Mouse (Mus musculus): ENCODE measurements around the gene Krtap1-3.
A peak's percentile ranks its signal among the peaks of the same experiment; 100 is the strongest.
"Not testable (repeated sequence)": the region's sequence is repeated elsewhere in the genome, so short reads cannot be mapped to it uniquely, and the experiment has no call there.

Krtap1-3 gene

GRCm38 (mm10) chr11:99590981-99591380 lies at the start of gene Krtap1-3:
TSS of gene Krtap1-3 (minus strand) at chr11:99591339.
- DNase-seq (ENCODE audit: low spot score): no peak

- DNase-seq (ENCODE audit: low spot score): no peak
Measured at GRCm38 (mm10) chr11:99640926-99641325, 49.8 kb upstream of the Krtap1-3 start.

- no peak for DNase-seq (ENCODE audit: low spot score)
Measured at GRCm38 (mm10) chr11:99637086-99637485, 45.9 kb upstream of the Krtap1-3 start.

GRCm38 (mm10) chr11:99634653-99635134 lies 43.6 kb upstream of the Krtap1-3 start, which contains the start of gene Krtap4-2:
TSS of gene Krtap4-2 (minus strand) at chr11:99635084.
- DNase-seq (ENCODE audit: low spot score): no peak

GRCm38 (mm10) chr11:99633293-99633692 lies 42.2 kb upstream of the Krtap1-3 start:
- DNase-seq (ENCODE audit: low spot score): no peak

GRCm38 (mm10) chr11:99630890-99631289 lies 39.8 kb upstream of the Krtap1-3 start:
- DNase-seq (ENCODE audit: low spot score): no peak

GRCm38 (mm10) chr11:99628138-99628537 lies 37.0 kb upstream of the Krtap1-3 start, which contains the start of gene Krtap4-1:
TSS of gene Krtap4-1 (minus strand) at chr11:99628238.
- no peak for DNase-seq (ENCODE audit: low spot score)

GRCm38 (mm10) chr11:99620335-99620734 lies 29.2 kb upstream of the Krtap1-3 start, which contains the start of gene Gm11562:
TSS of gene Gm11562 (minus strand) at chr11:99620435.
- DNase-seq (ENCODE audit: low spot score): no peak

GRCm38 (mm10) chr11:99614796-99615363 lies 23.7 kb upstream of the Krtap1-3 start, which contains the start of gene Krtap2-4:
TSS of gene Krtap2-4 (minus strand) at chr11:99614846.
- DNase-seq (ENCODE audit: low spot score): no peak

- DNase-seq (ENCODE audit: low spot score): not testable (repeated sequence)
Measured at GRCm38 (mm10) chr11:99610089-99610488, 18.9 kb upstream of the Krtap1-3 start, which contains the start of gene Gm11937. TSS of gene Gm11937 (minus strand) at chr11:99610189.

GRCm38 (mm10) chr11:99609126-99609525 lies 18.0 kb upstream of the Krtap1-3 start:
- DNase-seq (ENCODE audit: low spot score): no peak

- DNase-seq (ENCODE audit: low spot score): not testable (repeated sequence)
Measured at GRCm38 (mm10) chr11:99603208-99603607, 12.1 kb upstream of the Krtap1-3 start, which contains the start of gene Gm11938. TSS of gene Gm11938 (minus strand) at chr11:99603308.

GRCm38 (mm10) chr11:99597742-99598141 lies 6.6 kb upstream of the Krtap1-3 start, which contains the start of gene Krtap9-3:
TSS of gene Krtap9-3 (minus strand) at chr11:99598105.
- not testable (repeated sequence) for DNase-seq (ENCODE audit: low spot score)

GRCm38 (mm10) chr11:99585096-99585495 lies 6.0 kb downstream of the Krtap1-3 start:
- DNase-seq (ENCODE audit: low spot score): no peak

GRCm38 (mm10) chr11:99583245-99583704 lies 7.9 kb downstream of the Krtap1-3 start, which contains the start of gene Krtap1-4:
TSS of gene Krtap1-4 (minus strand) at chr11:99583654.
- no peak for DNase-seq (ENCODE audit: low spot score)

- peak; percentile 7 for DNase-seq (ENCODE audit: low spot score)
Measured at GRCm38 (mm10) chr11:99581564-99581963, 9.6 kb downstream of the Krtap1-3 start.

GRCm38 (mm10) chr11:99581051-99581450 lies 10.1 kb downstream of the Krtap1-3 start:
- no peak for DNase-seq (ENCODE audit: low spot score)

GRCm38 (mm10) chr11:99580636-99581035 lies 10.5 kb downstream of the Krtap1-3 start, which contains the start of gene Krtap1-5:
TSS of gene Krtap1-5 (minus strand) at chr11:99581016.
- no peak for DNase-seq (ENCODE audit: low spot score)

GRCm38 (mm10) chr11:99574106-99574505 lies 17.0 kb downstream of the Krtap1-3 start:
- DNase-seq (ENCODE audit: low spot score): peak; percentile 79

- DNase-seq (ENCODE audit: low spot score): no peak
Measured at GRCm38 (mm10) chr11:99573164-99573563, 18.0 kb downstream of the Krtap1-3 start.

GRCm38 (mm10) chr11:99566530-99566929 lies 24.6 kb downstream of the Krtap1-3 start, which contains the start of gene Krtap3-1:
TSS of gene Krtap3-1 (minus strand) at chr11:99566630.
- DNase-seq (ENCODE audit: low spot score): no peak

GRCm38 (mm10) chr11:99562580-99562979 lies 28.6 kb downstream of the Krtap1-3 start:
- DNase-seq (ENCODE audit: low spot score): no peak

- no peak for DNase-seq (ENCODE audit: low spot score)
Measured at GRCm38 (mm10) chr11:99559366-99559765, 31.8 kb downstream of the Krtap1-3 start, which contains the start of gene Gm11939. TSS of gene Gm11939 (minus strand) at chr11:99559466.

Data from lung, postnatal 25 days (tissue).